Mouse (Mus musculus): ENCODE measurements around the gene Prrc2b.

GRCm38 (mm10) chr2:32105117-32105913, 45.6 kb upstream of the Prrc2b start:
- TF ChIP-seq POLR2A (IDR thresholded peaks at IDR 0.05; ENCODE audit: control insufficient read depth, low read depth, low read length) (no peak), CTCF (IDR thresholded peaks at IDR 0.05; ENCODE audit: control insufficient read depth, insufficient read depth, insufficient replicate concordance, low read depth, low read length) (no peak)

All from testis, adult 2 months (tissue).